In the genomic region with DNA sequence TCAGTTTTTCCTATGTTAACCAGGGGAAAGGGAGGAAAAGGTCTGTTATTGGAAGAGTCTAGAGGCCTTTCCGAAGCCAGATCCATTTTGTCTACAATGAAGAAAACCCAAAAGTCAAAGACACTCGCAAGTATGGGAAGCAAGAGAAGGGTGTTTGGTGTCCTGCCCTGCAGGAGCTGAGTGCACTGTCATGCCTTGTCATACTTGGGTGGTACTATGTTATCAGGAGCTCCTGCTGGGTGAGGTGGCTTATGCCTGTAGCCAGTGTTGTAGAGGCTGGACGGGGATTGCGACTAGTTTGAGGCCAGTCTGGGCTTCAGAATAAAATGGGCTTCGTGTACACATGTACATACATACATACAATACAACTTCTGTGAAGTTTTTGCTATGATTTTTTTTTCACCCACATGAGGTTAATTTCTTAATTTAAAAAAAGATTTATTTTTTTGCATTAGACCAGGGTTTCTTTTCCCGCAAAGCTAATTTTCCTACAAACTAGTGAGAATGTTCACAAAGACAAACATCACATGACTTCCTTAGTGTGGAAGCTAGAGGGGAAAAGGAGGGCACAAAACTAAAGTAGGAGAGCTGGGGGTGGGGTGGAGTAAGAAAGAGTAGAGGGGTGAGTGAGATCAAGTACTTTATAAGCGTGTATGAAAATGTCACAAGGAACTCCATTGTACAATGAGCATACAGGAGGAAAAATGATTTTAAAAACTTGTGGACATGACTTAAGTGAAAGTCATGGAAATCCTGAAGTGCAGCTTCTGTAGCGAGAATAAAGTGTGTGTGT, we compare ENCODE assay signal across 8 mouse cellular contexts. TPM values are rescaled to one million over a fixed set of nuclear protein-coding genes. Genes with fewer than 3 reads are reported as not detected.
DNase-seq lines count a peak whose midpoint lies in the region; ATAC-seq and TF ChIP-seq lines count a peak whose summit lies in the region.

No protein-coding gene starts in this region.

- no peak overlapping the region for H3K4me3 ChIP-seq in kidney, postnatal 0 days (replicated peaks; ENCODE audit: low read depth, low read length)
- no peak overlapping the region for H3K4me3 ChIP-seq in heart, embryonic 16.5 days (ENCODE audit: low read length)

- no peaks in the 10 kb centered on the region for H3K36me3 ChIP-seq in kidney, postnatal 0 days (ENCODE audit: insufficient read depth, low read length)
- H3K36me3 ChIP-seq in heart, embryonic 16.5 days (ENCODE audit: control insufficient read depth, insufficient read depth) = no peaks in the 10 kb centered on the region; the same call in 1 of the 2 replicates

- WGBS in kidney, postnatal 0 days = 68% methylated on average over 8 of the region's 8 CpGs
- 61% methylated on average over 8 of the region's 8 CpGs for WGBS in heart, embryonic 16.5 days

- peak; percentile 50 for DNase-seq in kidney, postnatal 0 days (ENCODE audit: low spot score)
- DNase-seq in kidney, adult 9 months = no peak
- DNase-seq in c-Kit-positive CD71-negative TER-119-negative erythroid progenitor cells, embryonic 14.5 days (ENCODE audit: low read depth) = peak; percentile 42
- DNase-seq in thymus, postnatal 4 days = no peak
- DNase-seq in ovary, postnatal 14 days (ENCODE audit: low spot score) = no peak
- no peak for DNase-seq in urinary bladder, adult 18-20 months (ENCODE audit: low spot score in 2 of 2)

- ATAC-seq in kidney, postnatal 0 days (replicated peaks; ENCODE audit: low FRiP score, low read depth) = no peak
- ATAC-seq in heart, embryonic 16.5 days (replicated peaks; ENCODE audit: extremely low read depth, insufficient read depth, low FRiP score) = no peak
- ATAC-seq in megakaryocyte-erythroid progenitor cell, adult 5-6 weeks (replicated peaks; ENCODE audit: low FRiP score, low TSS enrichment, poor library complexity, severe bottlenecking) = peak; percentile 95

- no peak for TF ChIP-seq CTCF in kidney, postnatal 0 days (IDR thresholded peaks at IDR 0.05; ENCODE audit: low read depth)

- H3K9me3 ChIP-seq in kidney, postnatal 0 days (replicated peaks; ENCODE audit: low read length) = no peaks in the 10 kb centered on the region
- no peaks in the 10 kb centered on the region for H3K9me3 ChIP-seq in heart, embryonic 16.5 days (replicated peaks; ENCODE audit: control insufficient read depth, low read length)

- no peak overlapping the region for H3K9ac ChIP-seq in kidney, postnatal 0 days (ENCODE audit: low read depth, low read length)
- no peak overlapping the region for H3K9ac ChIP-seq in heart, embryonic 16.5 days (ENCODE audit: low read length)

- H3K27ac ChIP-seq in kidney, postnatal 0 days = no peak overlapping the region
- H3K27ac ChIP-seq in heart, embryonic 16.5 days (ENCODE audit: low read length) = peak overlapping the region; percentile 62

- H3K4me2 ChIP-seq in kidney, postnatal 0 days (ENCODE audit: low read length) = no peak overlapping the region
- H3K4me2 ChIP-seq in heart, embryonic 16.5 days (ENCODE audit: low read depth, low read length) = no peak overlapping the region

- H3K4me1 ChIP-seq in kidney, postnatal 0 days (replicated peaks; ENCODE audit: insufficient read depth, low read length) = peaks cover 7% of the 10 kb centered on the region; the same call in 1 of the 2 replicates
- H3K4me1 ChIP-seq in heart, embryonic 16.5 days (ENCODE audit: control insufficient read depth, insufficient read depth, low read length) = peaks cover 12% of the 10 kb centered on the region; the same call in 1 of the 2 replicates

- no peaks in the 10 kb centered on the region for H3K27me3 ChIP-seq in kidney, postnatal 0 days (ENCODE audit: insufficient read depth, low read length)
- H3K27me3 ChIP-seq in heart, embryonic 16.5 days (ENCODE audit: control insufficient read depth, insufficient read depth, low read length) = no peaks in the 10 kb centered on the region

RNA-seq across cellular contexts. Expression of gene Dennd2c, which starts 27.2 kb away (rescaled TPM):
- polyA plus RNA-seq in kidney, postnatal 0 days (2015; fragmentation: Nextera tagmentation; extraction: Ambion mirVana) = 2.3 and 2.8 TPM in 2 replicates
- 4.3 and 5.8 TPM in 2 replicates for polyA plus RNA-seq in heart, embryonic 16.5 days (2015; fragmentation: Nextera tagmentation; extraction: Ambion mirVana)
- 4.0 and 4.9 TPM in 2 replicates for total RNA-seq in megakaryocyte-erythroid progenitor cell, adult 5-6 weeks (2014; fragmentation: Nextera tagmentation)
- 2.0 and 2.4 TPM in 2 replicates for total RNA-seq in megakaryocyte-erythroid progenitor cell, adult 5-6 weeks (2017)

RNA-seq across cellular contexts. Expression of gene Bcas2, which starts 41.9 kb away (rescaled TPM):
- polyA plus RNA-seq in kidney, postnatal 0 days (2015; fragmentation: Nextera tagmentation; extraction: Ambion mirVana) = 144 and 151 TPM in 2 replicates
- polyA plus RNA-seq in heart, embryonic 16.5 days (2015; fragmentation: Nextera tagmentation; extraction: Ambion mirVana) = 115 and 141 TPM in 2 replicates
- 134 and 143 TPM in 2 replicates for total RNA-seq in megakaryocyte-erythroid progenitor cell, adult 5-6 weeks (2014; fragmentation: Nextera tagmentation)
- 260 and 277 TPM in 2 replicates for total RNA-seq in megakaryocyte-erythroid progenitor cell, adult 5-6 weeks (2017)

RNA-seq across cellular contexts. Expression of gene Ampd1, which starts 55.7 kb away (rescaled TPM):
- not detected in 2 replicates for polyA plus RNA-seq in kidney, postnatal 0 days (2015; fragmentation: Nextera tagmentation; extraction: Ambion mirVana)
- polyA plus RNA-seq in heart, embryonic 16.5 days (2015; fragmentation: Nextera tagmentation; extraction: Ambion mirVana) = 0.21 and 0.88 TPM in 2 replicates
- total RNA-seq in megakaryocyte-erythroid progenitor cell, adult 5-6 weeks (2014; fragmentation: Nextera tagmentation) = 1.7 TPM in 1 of 2 replicates, not detected in the other
- not detected in 2 replicates for total RNA-seq in megakaryocyte-erythroid progenitor cell, adult 5-6 weeks (2017)

Comparison
In these comparisons a context has a peak if more than half of its experiments do, and no peak if none do; other contexts are left out.
1. DNase-seq: peak in kidney, postnatal 0 days (single experiment) and c-Kit-positive CD71-negative TER-119-negative erythroid progenitor cells, embryonic 14.5 days (single experiment); none in kidney, adult 9 months (single experiment), thymus, postnatal 4 days (single experiment), ovary, postnatal 14 days (single experiment) and urinary bladder, adult 18-20 months (0 of 2).